Comparison of ENCODE assay signal across 13 mouse cellular contexts in the genomic region with DNA sequence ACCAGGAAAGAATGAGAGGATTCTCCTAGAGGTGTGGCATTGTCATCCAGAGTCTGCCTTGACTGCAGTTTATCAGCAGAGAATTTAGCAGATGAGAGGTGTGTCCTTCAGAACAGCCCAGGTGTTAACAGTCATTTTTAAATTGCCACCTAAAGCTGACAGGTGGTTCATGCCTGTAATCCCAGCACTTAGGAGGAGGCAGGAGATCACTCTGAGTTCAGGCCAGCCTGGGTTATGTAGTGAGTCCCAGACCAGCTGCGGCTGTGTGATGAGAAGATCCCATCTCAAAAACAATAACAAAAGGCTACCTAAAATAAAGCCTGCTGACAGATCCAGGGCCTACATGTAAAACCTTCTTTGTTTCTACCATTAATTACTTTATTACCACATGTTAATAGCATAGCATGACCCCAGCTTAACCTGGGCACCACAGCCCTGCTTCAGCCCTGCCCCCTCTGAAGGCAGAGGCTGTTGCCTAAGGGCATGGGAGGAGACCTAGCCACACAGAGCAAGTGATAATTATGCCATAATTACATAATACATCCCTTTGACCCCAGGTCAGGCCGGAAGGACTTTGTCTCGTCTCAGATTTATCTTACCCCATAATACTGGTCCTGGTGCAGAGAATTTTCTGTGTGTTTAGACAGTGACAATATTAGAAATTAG. TPM values are rescaled to one million over a fixed set of nuclear protein-coding genes. Genes with fewer than 3 reads are reported as not detected.
DNase-seq lines count a peak whose midpoint lies in the region; ATAC-seq lines count a peak whose summit lies in the region.
"Had no signal": no experiment of that assay in that cellular context is flagged by ENCODE, and none has a peak within 500 bp of the region (broad histone marks: within the 10 kb centered on the region; RNA-seq: fewer than 3 reads in every experiment).

No protein-coding gene starts in this region.

- no peaks in the 10 kb centered on the region for H3K9me3 ChIP-seq in heart, embryonic 11.5 days (replicated peaks; ENCODE audit: control insufficient read depth, low read length)
- no peaks in the 10 kb centered on the region for H3K9me3 ChIP-seq in liver, embryonic 15.5 days (replicated peaks)
- H3K9me3 ChIP-seq in intestine, embryonic 14.5 days (ENCODE audit: control insufficient read depth, low read length), result no peaks in the 10 kb centered on the region
- H3K9me3 ChIP-seq: limb, embryonic 12.5 days; midbrain, embryonic 13.5 days; neural tube, embryonic 12.5 days had no signal

- no peak overlapping the region for H3K4me2 ChIP-seq in heart, embryonic 11.5 days
- H3K4me2 ChIP-seq in liver, embryonic 15.5 days, result no peak overlapping the region
- H3K4me2 ChIP-seq in intestine, embryonic 14.5 days (ENCODE audit: low read length), result no peak overlapping the region
- H3K4me2 ChIP-seq: limb, embryonic 12.5 days; midbrain, embryonic 13.5 days; neural tube, embryonic 12.5 days had no signal

- no peaks in the 10 kb centered on the region for H3K27me3 ChIP-seq in heart, embryonic 11.5 days (ENCODE audit: control insufficient read depth, insufficient read depth, low read length)
- no peaks in the 10 kb centered on the region for H3K27me3 ChIP-seq in liver, embryonic 15.5 days
- H3K27me3 ChIP-seq in intestine, embryonic 14.5 days (replicated peaks; ENCODE audit: control insufficient read depth, insufficient read depth, low read length), result no peaks in the 10 kb centered on the region
- H3K27me3 ChIP-seq: limb, embryonic 12.5 days; midbrain, embryonic 13.5 days; neural tube, embryonic 12.5 days had no signal

- no peak overlapping the region for H3K4me3 ChIP-seq in heart, embryonic 11.5 days (ENCODE audit: low read depth, low read length)
- H3K4me3 ChIP-seq in liver, embryonic 15.5 days (replicated peaks), result no peak overlapping the region
- H3K4me3 ChIP-seq in intestine, embryonic 14.5 days (ENCODE audit: low read depth, low read length), result no peak overlapping the region
- H3K4me3 ChIP-seq: limb, embryonic 12.5 days; midbrain, embryonic 13.5 days; neural tube, embryonic 12.5 days had no signal

- no peak for DNase-seq in heart, postnatal 36 days
- no peak for DNase-seq in liver
- DNase-seq in intestine, embryonic 14.5 days (ENCODE audit: low spot score), result no peak
- DNase-seq in adrenal gland, adult 2 months, result no peak
- DNase-seq in layer of hippocampus, adult 18-20 months (ENCODE audit: low spot score in 2 of 2), result no peak
- DNase-seq: cerebellum, adult 11 months had no signal

- 0 out of 2 replicates have a peak overlapping the region, but pooled peaks have one; percentile 22 for H3K27ac ChIP-seq in heart, embryonic 11.5 days (ENCODE audit: low read depth, low read length)
- H3K27ac ChIP-seq in liver, embryonic 15.5 days (replicated peaks), result no peak overlapping the region
- no peak overlapping the region for H3K27ac ChIP-seq in intestine, embryonic 14.5 days (ENCODE audit: low read depth)
- H3K27ac ChIP-seq: limb, embryonic 12.5 days; midbrain, embryonic 13.5 days; neural tube, embryonic 12.5 days had no signal

- no peaks in the 10 kb centered on the region for H3K36me3 ChIP-seq in heart, embryonic 11.5 days (ENCODE audit: control insufficient read depth, insufficient read depth, low read length)
- peaks cover 4% of the 10 kb centered on the region; the same call in 1 of the 2 replicates for H3K36me3 ChIP-seq in liver, embryonic 15.5 days (replicated peaks)
- H3K36me3 ChIP-seq in intestine, embryonic 14.5 days (ENCODE audit: control insufficient read depth, insufficient read depth, low read length), result no peaks in the 10 kb centered on the region
- H3K36me3 ChIP-seq: limb, embryonic 12.5 days; midbrain, embryonic 13.5 days; neural tube, embryonic 12.5 days had no signal

- intact Hi-C loops in heart, postnatal 36 days (cut with DNase I), result loop anchor here (2.0 kb wide), 1 partner anchor 40 kb away; the partner anchor contains the start of genes Cnst and Tfb2m

- 59% methylated on average over 3 of the region's 3 CpGs for WGBS in heart, embryonic 11.5 days (ENCODE audit: insufficient replicate concordance)
- 58% methylated on average over 3 of the region's 3 CpGs for WGBS in liver, embryonic 15.5 days (ENCODE audit: insufficient replicate concordance)
- 24% methylated on average over 3 of the region's 3 CpGs for WGBS in intestine, embryonic 14.5 days

- peaks cover 34% of the 10 kb centered on the region for H3K4me1 ChIP-seq in heart, embryonic 11.5 days (ENCODE audit: control insufficient read depth, insufficient read depth, low read length)
- peaks cover 37% of the 10 kb centered on the region for H3K4me1 ChIP-seq in liver, embryonic 15.5 days (replicated peaks)
- peaks cover 15% of the 10 kb centered on the region for H3K4me1 ChIP-seq in intestine, embryonic 14.5 days (replicated peaks; ENCODE audit: control insufficient read depth, insufficient read depth, low read length)

- H3K9ac ChIP-seq in heart, embryonic 11.5 days (ENCODE audit: low read depth, low read length), result no peak overlapping the region
- no peak overlapping the region for H3K9ac ChIP-seq in liver, embryonic 15.5 days
- no peak overlapping the region for H3K9ac ChIP-seq in intestine, embryonic 14.5 days (ENCODE audit: low read length)
- H3K9ac ChIP-seq: limb, embryonic 12.5 days; midbrain, embryonic 13.5 days; neural tube, embryonic 12.5 days had no signal

- ATAC-seq in heart, embryonic 11.5 days (replicated peaks; ENCODE audit: insufficient number of reproducible peaks, low FRiP score, low TSS enrichment), result no peak
- peak; percentile 31; the same call in 1 of the 2 replicates for ATAC-seq in liver, embryonic 15.5 days (ENCODE audit: insufficient read depth)
- 0 out of 2 replicates have a peak, but pooled peaks have one; percentile 12 for ATAC-seq in intestine, embryonic 14.5 days (replicated peaks; ENCODE audit: low FRiP score, low TSS enrichment, low read depth)
- ATAC-seq in megakaryocyte progenitor cell, adult 5-6 weeks (replicated peaks; ENCODE audit: poor library complexity), result peak; percentile 71
- ATAC-seq: lung, postnatal 0 days; midbrain, embryonic 13.5 days had no signal

RNA-seq across cellular contexts. Expression of gene Cnst, which starts 40.4 kb away (rescaled TPM):
- polyA plus RNA-seq in heart, embryonic 11.5 days (2014; fragmentation: Nextera tagmentation; extraction: Ambion mirVana), result 13.2 and 17.1 TPM in 2 replicates
- 10 to 100 TPM; 45.2 to 45.4 TPM for total RNA-seq in heart, postnatal 36 days (2021)
- 12.1 and 12.6 TPM in 2 replicates for polyA plus RNA-seq in liver, embryonic 15.5 days (2015; fragmentation: Nextera tagmentation; extraction: Ambion mirVana)
- 12.1 and 15.1 TPM in 2 replicates for polyA plus RNA-seq in intestine, embryonic 14.5 days (2014; fragmentation: Nextera tagmentation; extraction: Ambion mirVana)
- 8.3 and 13.0 TPM in 2 replicates for total RNA-seq in megakaryocyte progenitor cell, adult 5-6 weeks (2015)
- total RNA-seq in megakaryocyte progenitor cell, adult 5-6 weeks (2017), result 14.2 and 15.8 TPM in 2 replicates
- total RNA-seq in adrenal gland, adult 2 months (2021), result 10 to 100 TPM; 26.3 to 35.1 TPM
- polyA plus RNA-seq in adrenal gland, adult 2 months (2012; rRNA removed), result 13.5 and 14.5 TPM in 2 replicates
- total RNA-seq in layer of hippocampus, adult 18-20 months (2021), result 10 to 100 TPM; 32.4 to 33.2 TPM

RNA-seq across cellular contexts. Expression of gene Tfb2m, which starts 40.5 kb away (rescaled TPM):
- 20.7 and 30.6 TPM in 2 replicates for polyA plus RNA-seq in heart, embryonic 11.5 days (2014; fragmentation: Nextera tagmentation; extraction: Ambion mirVana)
- 10 to 100 TPM; 49.4 to 56.2 TPM for total RNA-seq in heart, postnatal 36 days (2021)
- 8.2 and 8.3 TPM in 2 replicates for polyA plus RNA-seq in liver, embryonic 15.5 days (2015; fragmentation: Nextera tagmentation; extraction: Ambion mirVana)
- 26.4 and 29.5 TPM in 2 replicates for polyA plus RNA-seq in intestine, embryonic 14.5 days (2014; fragmentation: Nextera tagmentation; extraction: Ambion mirVana)
- total RNA-seq in megakaryocyte progenitor cell, adult 5-6 weeks (2015), result 46.2 and 50.3 TPM in 2 replicates
- total RNA-seq in megakaryocyte progenitor cell, adult 5-6 weeks (2017), result 43.9 and 50.6 TPM in 2 replicates
- total RNA-seq in adrenal gland, adult 2 months (2021), result 10 to 100 TPM; 58.7 to 59.7 TPM
- polyA plus RNA-seq in adrenal gland, adult 2 months (2012; rRNA removed), result 6.0 and 6.4 TPM in 2 replicates
- 10 to 100 TPM; 23.3 to 28.7 TPM for total RNA-seq in layer of hippocampus, adult 18-20 months (2021)
